Mouse (Mus musculus): ENCODE measurements around the gene Rnf224. TPM values are rescaled to one million over a fixed set of nuclear protein-coding genes. Genes with fewer than 3 reads are reported as not detected.
"Not testable (repeated sequence)": the region's sequence is repeated elsewhere in the genome, so short reads cannot be mapped to it uniquely, and the experiment has no call there.

The Rnf224 gene
- polyA plus RNA-seq, 1 experiment, result not detected

GRCm38 (mm10) chr2:25261870-25262269 lies 25.3 kb upstream of the Rnf224 start:
- Histone ChIP-seq H3K4me1 (ENCODE audit: control insufficient read depth, insufficient read depth, low read length) (peaks cover 33% of the 10 kb centered on the region), H3K4me3 (ENCODE audit: insufficient read depth, low read depth, low read length) (peak overlapping the region; percentile 48), H3K27ac (ENCODE audit: insufficient read depth, low read depth, low read length) (peak overlapping the region; percentile 74)
- 40% methylated on average over 12 of the region's 12 CpGs for WGBS
- TF ChIP-seq POLR2A (IDR thresholded peaks at IDR 0.05; ENCODE audit: insufficient read depth, low read depth, low read length) (no peak), CTCF (IDR thresholded peaks at IDR 0.05; ENCODE audit: insufficient read depth, low read depth, low read length) (no peak)

GRCm38 (mm10) chr2:25258887-25259286 lies 22.3 kb upstream of the Rnf224 start:
- no peak overlapping the region for H3K27ac ChIP-seq (ENCODE audit: insufficient read depth, low read depth, low read length)
- WGBS, result 46% methylated on average over 2 of the region's 2 CpGs
- H3K4me1 ChIP-seq (ENCODE audit: control insufficient read depth, insufficient read depth, low read length), result peaks cover 17% of the 10 kb centered on the region
- H3K4me3 ChIP-seq (ENCODE audit: insufficient read depth, low read depth, low read length), result no peak overlapping the region
- TF ChIP-seq CTCF (IDR thresholded peaks at IDR 0.05; ENCODE audit: insufficient read depth, low read depth, low read length), result no peak
- TF ChIP-seq POLR2A (IDR thresholded peaks at IDR 0.05; ENCODE audit: insufficient read depth, low read depth, low read length), result no peak

- 80% methylated on average over 5 of the region's 5 CpGs for WGBS
- not testable (repeated sequence) for H3K4me1 ChIP-seq (ENCODE audit: control insufficient read depth, insufficient read depth, low read length); H3K4me3 ChIP-seq (ENCODE audit: insufficient read depth, low read depth, low read length)
Observed at GRCm38 (mm10) chr2:25257250-25257649, 20.7 kb upstream of the Rnf224 start.

GRCm38 (mm10) chr2:25256443-25257109 lies 20.0 kb upstream of the Rnf224 start:
- not testable (repeated sequence) for H3K4me1 ChIP-seq (ENCODE audit: control insufficient read depth, insufficient read depth, low read length)
- WGBS, result 48% methylated on average over 12 of the region's 12 CpGs

More at GRCm38 (mm10) chr2:25257250-25257649, 20.7 kb upstream of the Rnf224 start:
- not testable (repeated sequence) for H3K27ac ChIP-seq (ENCODE audit: insufficient read depth, low read depth, low read length)

GRCm38 (mm10) chr2:25255284-25255779 lies 18.7 kb upstream of the Rnf224 start, which contains the start of gene Tmem203:
Gene Tmem203, plus strand, starts transcription at chr2:25255439.
- under 1% methylated on average over 39 of the region's 39 CpGs for WGBS
- Histone ChIP-seq H3K4me1 (ENCODE audit: control insufficient read depth, insufficient read depth, low read length) (peaks cover 3% of the 10 kb centered on the region; the same call in 1 of the 2 replicates), H3K4me3 (ENCODE audit: insufficient read depth, low read depth, low read length) (peak within 1 kb of the TSS; percentile 75), H3K27ac (ENCODE audit: insufficient read depth, low read depth, low read length) (peak within 1 kb of the TSS; percentile 17; the same call in 1 of the 2 replicates)
- no peak for TF ChIP-seq CTCF (IDR thresholded peaks at IDR 0.05; ENCODE audit: insufficient read depth, low read depth, low read length)
- peak; percentile 64 for TF ChIP-seq POLR2A (IDR thresholded peaks at IDR 0.05; ENCODE audit: insufficient read depth, low read depth, low read length)

More at GRCm38 (mm10) chr2:25256443-25257109, 20.0 kb upstream of the Rnf224 start:
- not testable (repeated sequence) for H3K4me3 ChIP-seq (ENCODE audit: insufficient read depth, low read depth, low read length); H3K27ac ChIP-seq (ENCODE audit: insufficient read depth, low read depth, low read length)

GRCm38 (mm10) chr2:25252331-25252730 lies 15.7 kb upstream of the Rnf224 start:
- Histone ChIP-seq H3K27ac (ENCODE audit: insufficient read depth, low read depth, low read length) (no peak overlapping the region), H3K4me1 (ENCODE audit: control insufficient read depth, insufficient read depth, low read length) (peaks cover 3% of the 10 kb centered on the region; the same call in 1 of the 2 replicates), H3K4me3 (ENCODE audit: insufficient read depth, low read depth, low read length) (no peak overlapping the region)
- WGBS, result 77% methylated on average over 1 of the region's 1 CpGs
- TF ChIP-seq CTCF (IDR thresholded peaks at IDR 0.05; ENCODE audit: insufficient read depth, low read depth, low read length) (no peak), POLR2A (IDR thresholded peaks at IDR 0.05; ENCODE audit: insufficient read depth, low read depth, low read length) (no peak)

- 88% methylated on average over 10 of the region's 10 CpGs for WGBS
- Histone ChIP-seq H3K27ac (ENCODE audit: insufficient read depth, low read depth, low read length) (no peak within 1 kb of the TSS), H3K4me3 (ENCODE audit: insufficient read depth, low read depth, low read length) (no peak within 1 kb of the TSS), H3K4me1 (ENCODE audit: control insufficient read depth, insufficient read depth, low read length) (peaks cover 16% of the 10 kb centered on the region)
- no peak for TF ChIP-seq CTCF (IDR thresholded peaks at IDR 0.05; ENCODE audit: insufficient read depth, low read depth, low read length)
- TF ChIP-seq POLR2A (IDR thresholded peaks at IDR 0.05; ENCODE audit: insufficient read depth, low read depth, low read length), result no peak
Observed at GRCm38 (mm10) chr2:25246183-25247072, 9.8 kb upstream of the Rnf224 start, which contains the start of gene AL732309.1. Gene AL732309.1, minus strand, starts transcription at chr2:25246863.

- Histone ChIP-seq H3K4me1 (ENCODE audit: control insufficient read depth, insufficient read depth, low read length) (peaks cover 26% of the 10 kb centered on the region), H3K27ac (ENCODE audit: insufficient read depth, low read depth, low read length) (no peak overlapping the region), H3K4me3 (ENCODE audit: insufficient read depth, low read depth, low read length) (no peak overlapping the region)
- WGBS, result 85% methylated on average over 4 of the region's 4 CpGs
- TF ChIP-seq POLR2A (IDR thresholded peaks at IDR 0.05; ENCODE audit: insufficient read depth, low read depth, low read length) (no peak), CTCF (IDR thresholded peaks at IDR 0.05; ENCODE audit: insufficient read depth, low read depth, low read length) (no peak)
Observed at GRCm38 (mm10) chr2:25244144-25244543, 7.6 kb upstream of the Rnf224 start.

- H3K4me3 ChIP-seq (ENCODE audit: insufficient read depth, low read depth, low read length), result no peak overlapping the region; the same call in 1 of the 2 replicates
- 73% methylated on average over 8 of the region's 8 CpGs for WGBS
- peaks cover 26% of the 10 kb centered on the region for H3K4me1 ChIP-seq (ENCODE audit: control insufficient read depth, insufficient read depth, low read length)
- no peak overlapping the region for H3K27ac ChIP-seq (ENCODE audit: insufficient read depth, low read depth, low read length)
- TF ChIP-seq CTCF (IDR thresholded peaks at IDR 0.05; ENCODE audit: insufficient read depth, low read depth, low read length) (no peak), POLR2A (IDR thresholded peaks at IDR 0.05; ENCODE audit: insufficient read depth, low read depth, low read length) (no peak)
Observed at GRCm38 (mm10) chr2:25243342-25243741, 6.8 kb upstream of the Rnf224 start.

Measured in olfactory bulb, adult 2 months (tissue).